Mouse (Mus musculus): ENCODE measurements at regions not wholly inside any gene's neighbourhood (a gene's known extent, or its start where the extent isn't known, plus 50 kb on each side); places are given as distances from the start of the nearest gene placed in this dataset.

DNA sequence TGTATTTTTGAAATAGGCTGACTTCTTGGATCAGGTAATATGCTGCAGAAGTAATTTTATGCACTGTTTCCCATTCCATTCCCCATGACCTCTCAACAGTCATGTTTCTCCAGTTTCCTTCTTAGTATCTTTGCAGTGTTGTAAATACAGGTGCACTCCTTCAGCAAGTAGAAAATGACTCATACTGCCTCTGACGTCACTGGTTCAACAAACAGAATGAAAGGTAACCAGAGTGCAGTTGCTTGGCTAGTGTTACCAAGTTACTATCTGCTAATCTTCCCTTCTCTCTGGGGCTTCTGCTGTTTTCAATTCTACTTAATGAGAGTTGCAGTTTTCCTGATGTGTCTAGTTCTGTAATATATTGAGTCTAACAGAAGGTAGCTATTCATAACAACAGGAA lies 86.7 kb upstream of the Tent5a start:
- TF ChIP-seq POLR2AphosphoS2 (IDR thresholded peaks at IDR 0.05; ENCODE audit: insufficient read length, low read depth) (no peak), POLR2A (IDR thresholded peaks at IDR 0.05; ENCODE audit: insufficient read length, low read depth) (no peak), E2F4 (IDR thresholded peaks at IDR 0.05; ENCODE audit: insufficient read depth) (no peak), CEBPB (IDR thresholded peaks at IDR 0.05; ENCODE audit: insufficient read depth, poor library complexity, severe bottlenecking) (no peak), MYOG (IDR thresholded peaks at IDR 0.05; ENCODE audit: control insufficient read depth in 1 of 3, insufficient read depth in 1 of 3, insufficient read length in 2 of 3, low read depth in 2 of 3) (no peak), TCF3 (IDR thresholded peaks at IDR 0.05; ENCODE audit: insufficient read length, low read depth) (no peak), TCF12 (IDR thresholded peaks at IDR 0.05; ENCODE audit: insufficient read depth, poor library complexity, severe bottlenecking) (no peak), MAX (IDR thresholded peaks at IDR 0.05; ENCODE audit: low read depth) (no peak), REST (IDR thresholded peaks at IDR 0.05; ENCODE audit: insufficient read depth, insufficient read length) (no peak), MYOD1 (IDR thresholded peaks at IDR 0.05; ENCODE audit: control insufficient read depth in 1 of 3, insufficient read length in 2 of 3, low read depth in 2 of 3) (no peak), SRF (IDR thresholded peaks at IDR 0.05; ENCODE audit: control insufficient read depth, insufficient read length, low read depth) (no peak)

All from myocyte (in vitro differentiated cells).